Mouse (Mus musculus) MEL (cell line): ENCODE measurements around the gene Poln. TPM values are rescaled to one million over a fixed set of nuclear protein-coding genes. Genes with fewer than 3 reads are reported as not detected.

Experiments used
- DNase-seq: peaks from one replicate; pipeline ENCODE4 v3.0.0; 2011; ENCODE audit warnings: low read depth, low spot score
- H3K27ac ChIP-seq: 2 replicates; pipeline ENCODE4 v1.5.1; 2012; ENCODE audit warnings: low read depth, mild to moderate bottlenecking, control low read depth, low read length, moderate library complexity; ENCODE audit not compliant: control insufficient read depth
- H3K27me3 ChIP-seq, 2 experiments: fragments of 150-350 bp in 1 of 2; sonication (generic) in 1 of 2; 2 replicates each; pipeline ENCODE4 v1.6.1; 2012; ENCODE audit warnings: low read length in 2 of 2, mild to moderate bottlenecking in 2 of 2, improper control_type of control experiment in 1 of 2, moderate library complexity in 1 of 2; ENCODE audit not compliant: insufficient read depth in 2 of 2, control insufficient read depth in 1 of 2
- H3K36me3 ChIP-seq, 2 experiments: 2 replicates each; pipeline ENCODE4 v1.6.1; 2012 to 2014; ENCODE audit warnings: low read length in 2 of 2, improper control_type of control experiment in 1 of 2, inconsistent platforms in 1 of 2, mild to moderate bottlenecking in 1 of 2; ENCODE audit not compliant: insufficient read depth in 2 of 2, control insufficient read depth in 1 of 2
- H3K4me1 ChIP-seq, 2 experiments: fragments of 150-350 bp in 1 of 2; sonication (generic) in 1 of 2; 2 replicates each; pipeline ENCODE4 v1.6.1; 2012; ENCODE audit warnings: low read length in 2 of 2, improper control_type of control experiment in 1 of 2, mild to moderate bottlenecking in 1 of 2; ENCODE audit not compliant: insufficient read depth in 2 of 2, control insufficient read depth in 1 of 2
- H3K4me3 ChIP-seq, 2 experiments: fragments of 150-350 bp in 1 of 2; sonication (generic) in 1 of 2; 2 replicates each; pipeline ENCODE4 v1.5.1; 2012; ENCODE audit warnings: low read depth in 2 of 2, low read length in 2 of 2, mild to moderate bottlenecking in 2 of 2, moderate library complexity in 2 of 2, control low read depth in 1 of 2, improper control_type of control experiment in 1 of 2; ENCODE audit not compliant: control insufficient read depth in 1 of 2, insufficient read depth in 1 of 2
- H3K79me2 ChIP-seq: 2 replicates; pipeline ENCODE4 v1.6.1; 2012; ENCODE audit warnings: mild to moderate bottlenecking, low read length, moderate library complexity; ENCODE audit not compliant: control insufficient read depth, poor library complexity, insufficient read depth
- H3K9ac ChIP-seq: 2 replicates; pipeline ENCODE4 v1.6.1; 2012; ENCODE audit warnings: low read depth, mild to moderate bottlenecking, control low read depth, low read length, moderate library complexity; ENCODE audit not compliant: control insufficient read depth, poor library complexity, severe bottlenecking
- H3K9me3 ChIP-seq: fragments of 150-350 bp; sonication (generic); replicated peaks from 2 replicates; pipeline ENCODE4 v1.6.1; 2012; ENCODE audit warnings: mild to moderate bottlenecking, low read length, improper control_type of control experiment, moderate library complexity; ENCODE audit not compliant: insufficient read depth
- CHD1 ChIP-seq: IDR thresholded peaks from 2 replicates; pipeline ENCODE4 v1.6.1; 2012; ENCODE audit warnings: low read depth, mild to moderate bottlenecking, inconsistent platforms, low read length, improper control_type of control experiment
- CHD2 ChIP-seq: IDR thresholded peaks from 2 replicates; pipeline ENCODE4 v1.6.1; 2011; ENCODE audit warnings: low read length, improper control_type of control experiment
- ELF1 ChIP-seq: IDR thresholded peaks from 2 replicates; pipeline ENCODE4 v1.6.1; 2014; ENCODE audit warnings: low read depth, mild to moderate bottlenecking, inconsistent platforms, low read length, improper control_type of control experiment, moderate library complexity
- ETS1 ChIP-seq: IDR thresholded peaks from 2 replicates; pipeline ENCODE4 v1.6.1; 2012; ENCODE audit warnings: low read depth, mild to moderate bottlenecking, inconsistent platforms, low read length, improper control_type of control experiment, moderate library complexity
- JUND ChIP-seq: IDR thresholded peaks from 2 replicates; pipeline ENCODE4 v1.6.1; 2011; ENCODE audit warnings: low read depth, mild to moderate bottlenecking, improper control_type of control experiment, low read length
- MAFK ChIP-seq: IDR thresholded peaks from 2 replicates; pipeline ENCODE4 v1.6.1; 2011; ENCODE audit warnings: low read depth, mild to moderate bottlenecking, low read length, improper control_type of control experiment, borderline replicate concordance
- MEF2A ChIP-seq: IDR thresholded peaks from 2 replicates; pipeline ENCODE4 v1.6.1; 2014; ENCODE audit warnings: low read depth, mild to moderate bottlenecking, inconsistent platforms, low read length, improper control_type of control experiment; ENCODE audit not compliant: poor library complexity, insufficient replicate concordance, severe bottlenecking; ENCODE audit errors: extremely low read depth
- MYC ChIP-seq: IDR thresholded peaks from 2 replicates; pipeline ENCODE4 v1.6.1; 2011; ENCODE audit warnings: low read depth, mild to moderate bottlenecking, low read length, improper control_type of control experiment, moderate library complexity
- NELFE ChIP-seq: IDR thresholded peaks from 2 replicates; pipeline ENCODE4 v1.6.1; 2011; ENCODE audit warnings: low read depth, low read length, improper control_type of control experiment
- NRF1 ChIP-seq: IDR thresholded peaks from 2 replicates; pipeline ENCODE4 v1.6.1; 2014; ENCODE audit warnings: low read depth, mild to moderate bottlenecking, inconsistent platforms, low read length, improper control_type of control experiment, moderate library complexity; ENCODE audit not compliant: poor library complexity, insufficient read depth, severe bottlenecking
- RAD21 ChIP-seq: IDR thresholded peaks from 2 replicates; pipeline ENCODE4 v1.6.1; 2011; ENCODE audit warnings: mild to moderate bottlenecking, low read depth, low read length, improper control_type of control experiment
- RCOR1 ChIP-seq: IDR thresholded peaks from 2 replicates; pipeline ENCODE4 v1.6.1; 2012; ENCODE audit warnings: low read depth, mild to moderate bottlenecking, inconsistent platforms, low read length, improper control_type of control experiment
- SIN3A ChIP-seq: IDR thresholded peaks from 2 replicates; pipeline ENCODE4 v1.6.1; 2012; ENCODE audit warnings: low read length, improper control_type of control experiment, inconsistent platforms
- TBP ChIP-seq: IDR thresholded peaks from 2 replicates; pipeline ENCODE4 v1.8.0; 2011; ENCODE audit warnings: low read depth, low read length, improper control_type of control experiment
- UBTF ChIP-seq: IDR thresholded peaks from 2 replicates; pipeline ENCODE4 v1.6.1; 2012; ENCODE audit warnings: low read depth, mild to moderate bottlenecking, inconsistent platforms, low read length, improper control_type of control experiment, moderate library complexity, borderline replicate concordance; ENCODE audit not compliant: insufficient read depth
- USF1 ChIP-seq: IDR thresholded peaks from 2 replicates; pipeline ENCODE4 v1.6.1; 2014; ENCODE audit warnings: low read depth, mild to moderate bottlenecking, inconsistent platforms, low read length, improper control_type of control experiment, moderate library complexity
- USF2 ChIP-seq, 2 experiments: IDR thresholded peaks; 2 replicates each; pipeline ENCODE4 v1.6.1; 2011 to 2012; ENCODE audit warnings: improper control_type of control experiment in 2 of 2, low read length in 2 of 2, borderline replicate concordance in 1 of 2, inconsistent platforms in 1 of 2, low read depth in 1 of 2, mild to moderate bottlenecking in 1 of 2; ENCODE audit not compliant: insufficient read depth in 1 of 2
- ZC3H11A ChIP-seq: IDR thresholded peaks from 2 replicates; pipeline ENCODE4 v1.6.1; 2012; ENCODE audit warnings: low read depth, mild to moderate bottlenecking, inconsistent platforms, low read length, improper control_type of control experiment
- ZMIZ1 ChIP-seq: IDR thresholded peaks from 2 replicates; pipeline ENCODE4 v1.6.1; 2012; ENCODE audit warnings: low read depth, mild to moderate bottlenecking, inconsistent platforms, low read length, improper control_type of control experiment, moderate library complexity
- ZNF384 ChIP-seq: IDR thresholded peaks from 2 replicates; pipeline ENCODE4 v1.6.1; 2012; ENCODE audit warnings: low read depth, mild to moderate bottlenecking, inconsistent platforms, low read length, improper control_type of control experiment
- polyA plus RNA-seq, 2 experiments: library from polyadenylated mRNA; stranded (reverse) in 1 of 2; unstranded in 1 of 2; fragments of >175 nt in 1 of 2; fragments of >200 nt in 1 of 2; gene quantifications; 2 replicates each; pipeline versions ENCODE4 v1.2.1 to v1.2.4; 2012; ENCODE audit warnings: low replicate concordance in 2 of 2, low read depth in 1 of 2; ENCODE audit not compliant: insufficient read length in 2 of 2, insufficient read depth in 1 of 2, missing spikeins in 1 of 2
- total RNA-seq: library from RNA; depleted of rRNA; stranded (reverse); fragments of 300-350 nt; gene quantifications from 2 replicates; pipeline ENCODE4 v1.2.3, GENCODE M21; 2012

Gene Poln
- total and polyA plus RNA-seq, 3 experiments: 0.50 to 1.0 TPM; not detected in 1

DNA sequence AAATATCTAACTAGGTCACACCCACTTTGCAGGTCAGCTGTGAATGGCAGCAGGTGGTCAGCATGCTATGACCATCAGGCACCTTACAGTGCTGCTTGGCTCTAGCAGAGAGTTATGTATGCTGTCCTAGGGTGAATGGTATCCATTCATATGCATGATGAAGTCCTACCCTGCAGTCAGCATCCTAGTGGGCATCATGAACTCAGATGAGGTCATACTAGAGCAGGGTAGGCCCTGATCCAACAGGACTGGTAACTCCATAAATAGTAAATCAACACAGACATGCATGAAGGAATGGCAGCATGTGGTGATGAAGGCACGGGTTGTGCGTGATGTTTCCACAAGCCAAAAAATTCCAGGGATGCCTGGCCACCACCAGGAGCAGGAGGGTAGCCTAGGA, 36.5 kb upstream of the Poln start:
- Histone ChIP-seq H3K4me1 (no peaks in the 10 kb centered on the region), H3K36me3 (no peaks in the 10 kb centered on the region), H3K4me3 (no peak overlapping the region), H3K27me3 (peaks cover 2 to 3% of the 10 kb centered on the region in 2 experiments; a peak in 3 of 4 replicates), H3K9me3 (no peaks in the 10 kb centered on the region), H3K79me2 (no peaks in the 10 kb centered on the region), H3K27ac (no peak overlapping the region), H3K9ac (no peak overlapping the region)
- no peak for DNase-seq
- TF ChIP-seq CHD2 (no peak), TBP (no peak), ZC3H11A (no peak), MYC (no peak), UBTF (no peak), JUND (no peak), ELF1 (no peak), CHD1 (no peak)

DNA sequence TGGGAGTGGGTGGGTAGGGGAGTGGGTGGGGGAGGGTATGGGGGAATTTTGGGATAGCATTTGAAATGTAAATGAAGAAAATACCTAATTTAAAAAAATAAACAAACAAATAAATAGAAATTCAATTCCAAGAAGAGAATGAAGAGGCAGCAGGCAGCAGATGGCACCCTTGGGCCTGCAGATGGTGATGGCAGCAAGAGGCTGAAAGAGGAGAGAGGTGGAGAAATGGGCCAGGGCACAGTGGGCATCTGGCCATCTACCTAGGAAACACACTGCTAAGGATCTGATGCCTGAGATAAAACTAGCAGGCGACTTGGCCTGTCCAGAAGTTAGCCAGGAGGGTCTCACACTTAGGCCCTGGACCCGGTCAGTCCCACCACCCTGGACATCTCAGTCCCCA, 35.7 kb upstream of the Poln start:
- Histone ChIP-seq H3K27me3 (peaks cover 3 to 4% of the 10 kb centered on the region in 2 experiments; a peak in 3 of 4 replicates), H3K9ac (no peak overlapping the region), H3K27ac (no peak overlapping the region), H3K79me2 (no peaks in the 10 kb centered on the region)
- TF ChIP-seq USF1 (no peak), RCOR1 (no peak), USF2 (IDR thresholded peaks at IDR 0.05; ENCODE audit: borderline replicate concordance in 1 of 2, insufficient read depth in 1 of 2, low read depth in 1 of 2, low read length in 2 of 2) (no peak)
- TF ChIP-seq, all 39 proteins: peak for 0
- no peaks in the 10 kb centered on the region for H3K9me3 ChIP-seq
- H3K4me3 ChIP-seq: no peak overlapping the region
- no peaks in the 10 kb centered on the region for H3K36me3 ChIP-seq
- H3K4me1 ChIP-seq: no peaks in the 10 kb centered on the region
- no peak for DNase-seq

DNA sequence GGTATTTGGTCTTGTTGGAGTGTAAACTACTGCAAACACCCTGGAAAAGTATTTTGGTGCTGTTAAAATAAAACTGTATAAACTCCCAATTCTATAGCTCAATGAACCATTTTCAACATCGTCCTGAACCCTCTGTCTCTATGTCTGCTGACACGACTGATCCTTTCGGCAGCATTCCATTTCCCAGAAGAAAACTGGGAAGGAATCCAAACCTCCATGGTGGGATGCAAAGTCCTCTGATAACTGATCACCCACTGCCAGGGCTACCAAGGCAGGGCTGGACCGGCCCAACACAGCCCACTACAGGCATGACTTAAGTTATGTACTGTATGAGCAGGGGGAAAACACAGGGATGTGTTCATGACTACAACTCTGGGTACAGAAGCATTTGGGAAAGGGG, 32.8 kb upstream of the Poln start:
- Histone ChIP-seq H3K79me2 (no peaks in the 10 kb centered on the region), H3K36me3 (no peaks in the 10 kb centered on the region), H3K9me3 (no peaks in the 10 kb centered on the region), H3K4me3 (no peak overlapping the region), H3K9ac (no peak overlapping the region), H3K4me1 (no peaks in the 10 kb centered on the region), H3K27me3 (peaks cover 7 to 8% of the 10 kb centered on the region in 2 experiments), H3K27ac (no peak overlapping the region)
- no peak for TF ChIP-seq ZNF384
- no peak for TF ChIP-seq NELFE
- TF ChIP-seq NRF1: no peak
- TF ChIP-seq ETS1: no peak
- TF ChIP-seq MAFK: no peak
- no peak for TF ChIP-seq RCOR1
- TF ChIP-seq MEF2A: no peak
- no peak for TF ChIP-seq ZC3H11A
- no peak for TF ChIP-seq ZMIZ1
- TF ChIP-seq TBP: no peak
- TF ChIP-seq RAD21: no peak
- TF ChIP-seq CHD2: no peak
- no peak for TF ChIP-seq SIN3A
- no peak for DNase-seq
